8 mouse cellular contexts compared by ENCODE assay signal in genomic region chr8:104090993-104091900, GRCm38 (mm10). TPM values are rescaled to one million over a fixed set of nuclear protein-coding genes. Genes with fewer than 3 reads are reported as not detected.
DNase-seq lines count a peak whose midpoint lies in the region; ATAC-seq and TF ChIP-seq lines count a peak whose summit lies in the region.
"Not testable (repeated sequence)": the region's sequence is repeated elsewhere in the genome, so short reads cannot be mapped to it uniquely, and the experiment has no call there.

No protein-coding gene starts in this region.

- WGBS in embryonic facial prominence, embryonic 10.5 days = 5% methylated on average over 24 of the region's 24 CpGs
- 4% methylated on average over 24 of the region's 24 CpGs for WGBS in heart, adult 2 months
- WGBS in lung, embryonic 16.5 days = 7% methylated on average over 24 of the region's 24 CpGs

- not testable (repeated sequence) for H3K9me3 ChIP-seq in embryonic facial prominence, embryonic 10.5 days; lung, embryonic 16.5 days (ENCODE audit: control insufficient read depth, low read length)

- not testable (repeated sequence) for TF ChIP-seq POLR2A in heart, adult 2 months (IDR thresholded peaks at IDR 0.05; ENCODE audit: insufficient read depth, low read depth, low read length)

- not testable (repeated sequence) for H3K36me3 ChIP-seq in embryonic facial prominence, embryonic 10.5 days (replicated peaks); heart, adult 2 months (ENCODE audit: control insufficient read depth, insufficient read depth, low read length); lung, embryonic 16.5 days (ENCODE audit: control insufficient read depth, insufficient read depth, low read length)

- not testable (repeated sequence) for H3K9ac ChIP-seq in heart, adult 2 months (ENCODE audit: low read depth, low read length); lung, embryonic 16.5 days (ENCODE audit: low read length)

- H3K27me3 ChIP-seq in embryonic facial prominence, embryonic 10.5 days (replicated peaks; ENCODE audit: low read depth, poor library complexity, severe bottlenecking); heart, adult 2 months (ENCODE audit: control insufficient read depth, insufficient read depth, low read length); lung, embryonic 16.5 days (ENCODE audit: control insufficient read depth, insufficient read depth, low read depth, low read length): not testable (repeated sequence)

- DNase-seq in ZHBTc4 (ENCODE audit: low read depth, low spot score) = peak; percentile 58
- peak; percentile 44 for DNase-seq in embryonic facial prominence, embryonic 10.5 days (ENCODE audit: low spot score)
- DNase-seq in heart, adult 2 months = peak in 1 of 2 experiments; percentile 30
- DNase-seq in induced T-regulatory cell, adult 2 months (ENCODE audit: low read depth) = peak; percentile 39
- not testable (repeated sequence) for DNase-seq in left cerebral cortex, adult 2 months (ENCODE audit: extremely low spot score in 1 of 2, low spot score in 2 of 2)
- peak; percentile 35 for DNase-seq in naive thymus-derived CD4-positive, alpha-beta T cell, adult 2 months (ENCODE audit: low read depth)
- DNase-seq in thymus, postnatal 25 days = peak; percentile 11

- intact Hi-C loops in heart, adult 2 months (cut with DNase I) = loop anchor here (2.0 to 5.0 kb wide), 2 partner anchors 36 to 130 kb away; no protein-coding TSS in a partner anchor
- intact Hi-C loops in left cerebral cortex, adult 2 months (cut with DNase I) = loop anchor here (2.0 kb wide), 2 partner anchors 56 to 128 kb away; no protein-coding TSS in a partner anchor

- not testable (repeated sequence) for TF ChIP-seq EP300 in heart, adult 2 months (IDR thresholded peaks at IDR 0.05; ENCODE audit: insufficient read depth, low read depth, low read length)

- H3K4me2 ChIP-seq in lung, embryonic 16.5 days (ENCODE audit: low read depth, low read length) = peak overlapping the region; percentile 46

- peak; percentile 75 for TF ChIP-seq CTCF in heart, adult 2 months (IDR thresholded peaks at IDR 0.05)
- TF ChIP-seq CTCF in left cerebral cortex, adult 2 months (IDR thresholded peaks at IDR 0.05) = peak; percentile 68

- H3K79me2 ChIP-seq in heart, adult 2 months (replicated peaks; ENCODE audit: control insufficient read depth, insufficient read depth, low read length) = not testable (repeated sequence)

- peaks cover 18% of the 10 kb centered on the region for H3K4me1 ChIP-seq in embryonic facial prominence, embryonic 10.5 days
- not testable (repeated sequence) for H3K4me1 ChIP-seq in heart, adult 2 months (ENCODE audit: control insufficient read depth, insufficient read depth, low read length); lung, embryonic 16.5 days (replicated peaks; ENCODE audit: control insufficient read depth, insufficient read depth, low read length)

- not testable (repeated sequence) for ATAC-seq in lung, embryonic 16.5 days (ENCODE audit: low read depth)

- H3K27ac ChIP-seq in embryonic facial prominence, embryonic 10.5 days (replicated peaks) = peak overlapping the region; percentile 51
- not testable (repeated sequence) for H3K27ac ChIP-seq in heart, adult 2 months; left cerebral cortex, adult 2 months; lung, embryonic 16.5 days (ENCODE audit: low read length)

- H3K4me3 ChIP-seq in embryonic facial prominence, embryonic 10.5 days = peak overlapping the region; percentile 43
- not testable (repeated sequence) for H3K4me3 ChIP-seq in heart, adult 2 months; left cerebral cortex, adult 2 months
- peak overlapping the region; percentile 19; the same call in 1 of the 2 replicates for H3K4me3 ChIP-seq in lung, embryonic 16.5 days (ENCODE audit: low read length)

RNA-seq across cellular contexts. Expression of gene Cdh5, which starts 10.2 kb away (rescaled TPM):
- polyA plus RNA-seq in embryonic facial prominence, embryonic 10.5 days (2016; fragmentation: Nextera tagmentation; extraction: Ambion mirVana) = 15.4 and 15.6 TPM in 2 replicates
- 100 to 1,000 TPM; 112 to 115 TPM for total RNA-seq in heart, adult 2 months (2021)
- polyA plus RNA-seq in heart, adult 2 months (2012; rRNA removed) = 113 and 128 TPM in 2 replicates
- total RNA-seq in left cerebral cortex, adult 2 months (2021) = 10 to 100 TPM; 11.7 to 12.0 TPM
- 77.5 and 84.0 TPM in 2 replicates for polyA plus RNA-seq in lung, embryonic 16.5 days (2015; fragmentation: Nextera tagmentation; extraction: Ambion mirVana)
